Mouse (Mus musculus) cerebellum, adult 2 months (tissue): ENCODE measurements around the gene Coq9.

Experiments
- CTCF ChIP-seq: fragments of 200-500 bp; IDR thresholded peaks from 2 replicates; pipeline ENCODE4 v1.5.1; 2011; ENCODE audit warnings: low read depth, mild to moderate bottlenecking, control low read depth, low read length, moderate library complexity, borderline replicate concordance; ENCODE audit not compliant: insufficient read depth
- POLR2A ChIP-seq: fragments of 200-500 bp; IDR thresholded peaks from 2 replicates; pipeline ENCODE4 v1.6.1; 2011; ENCODE audit warnings: low read length, control low read depth, borderline replicate concordance; ENCODE audit not compliant: insufficient read depth

DNA sequence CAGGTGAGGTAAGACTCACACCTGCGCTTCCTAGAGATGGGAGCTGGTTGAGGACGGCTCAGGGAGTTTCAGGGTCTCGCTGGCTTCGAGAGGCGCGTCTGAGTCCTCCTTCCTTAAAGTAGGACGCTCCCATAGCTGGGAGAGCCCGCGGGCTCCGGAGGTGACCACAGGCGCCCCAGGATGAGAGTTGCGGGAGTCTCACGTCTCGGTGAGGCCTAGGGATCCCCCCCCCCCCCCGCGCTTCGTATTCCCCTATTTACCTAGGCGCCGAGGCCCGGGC is 37.7 kb downstream of the Coq9 start:
- TF ChIP-seq POLR2A, result no peak
- no peak for TF ChIP-seq CTCF
